Comparison of ENCODE assay signal across 8 mouse cellular contexts in genomic region chr12:100290178-100290531, GRCm38 (mm10).
A peak's percentile ranks its signal among the peaks of the same experiment; 100 is the strongest.
DNase-seq lines count a peak whose midpoint lies in the region; ATAC-seq and TF ChIP-seq lines count a peak whose summit lies in the region.

No protein-coding gene starts in this region.

- H3K27me3 ChIP-seq in C2C12 (ENCODE audit: control insufficient read depth, insufficient read depth, insufficient read length) = no peaks in the 10 kb centered on the region
- H3K27me3 ChIP-seq in forebrain, embryonic 14.5 days (replicated peaks; ENCODE audit: control insufficient read depth, insufficient read depth, low read length) = no peaks in the 10 kb centered on the region

- DNase-seq in adrenal gland, postnatal 14 days = peak; percentile 27
- DNase-seq in adrenal gland, adult 2 months = no peak
- peak; percentile 48 for DNase-seq in forebrain, embryonic 14.5 days (ENCODE audit: low spot score)
- DNase-seq in kidney, postnatal 36 days = peak; percentile 29 to 31
- DNase-seq in ovary, postnatal 14 days (ENCODE audit: low spot score) = no peak
- no peak for DNase-seq in retina, postnatal 1 day
- no peak for DNase-seq in left cerebral cortex, postnatal 36 days (ENCODE audit: low spot score in 2 of 2)

- no peaks in the 10 kb centered on the region for H3K79me3 ChIP-seq in C2C12 (ENCODE audit: low read depth)

- no peak overlapping the region for H3ac ChIP-seq in C2C12 (ENCODE audit: control insufficient read depth, insufficient read length, low read depth)

- H3K4me2 ChIP-seq in forebrain, embryonic 14.5 days (ENCODE audit: low read length) = peak overlapping the region; percentile 9; the same call in 1 of the 2 replicates

- no peak for TF ChIP-seq CTCF in C2C12 (IDR thresholded peaks at IDR 0.05; ENCODE audit: control insufficient read depth, insufficient read depth, insufficient read length)

- WGBS in forebrain, embryonic 14.5 days = 43% methylated on average over 11 of the region's 11 CpGs

- no peaks in the 10 kb centered on the region for H3K79me2 ChIP-seq in C2C12 (ENCODE audit: control insufficient read depth, insufficient read depth)

- no peak overlapping the region for H3K4me3 ChIP-seq in C2C12 (ENCODE audit: insufficient read depth, poor library complexity, severe bottlenecking)
- H3K4me3 ChIP-seq in forebrain, embryonic 14.5 days (ENCODE audit: low read depth, low read length) = no peak overlapping the region

- H3K9me3 ChIP-seq in forebrain, embryonic 14.5 days (replicated peaks; ENCODE audit: control insufficient read depth, low read length) = no peaks in the 10 kb centered on the region

- H3K27ac ChIP-seq in forebrain, embryonic 14.5 days (ENCODE audit: low read depth, low read length) = peak overlapping the region; percentile 85

- H3K9ac ChIP-seq in forebrain, embryonic 14.5 days (ENCODE audit: low read length) = peak overlapping the region; percentile 25; the same call in 1 of the 2 replicates

- intact Hi-C loops in left cerebral cortex, postnatal 36 days (cut with DNase I) = loop anchor here (5.0 kb wide), 1 partner anchor 88 kb away; no protein-coding TSS in a partner anchor

- no peak for ATAC-seq in forebrain, embryonic 14.5 days

- no peaks in the 10 kb centered on the region for H3K36me3 ChIP-seq in C2C12 (ENCODE audit: control insufficient read depth, insufficient read depth)
- H3K36me3 ChIP-seq in forebrain, embryonic 14.5 days (ENCODE audit: control insufficient read depth, insufficient read depth, low read length) = no peaks in the 10 kb centered on the region

- peaks cover 25% of the 10 kb centered on the region for H3K4me1 ChIP-seq in forebrain, embryonic 14.5 days (ENCODE audit: control insufficient read depth, insufficient read depth, low read length)

TF ChIP-seq in C2C12, 6 proteins besides CTCF, POLR2A, EP300 and RAD21:
- TF ChIP-seq USF1 (IDR thresholded peaks at IDR 0.05; ENCODE audit: low read depth) (peak; percentile 15), MAX (IDR thresholded peaks at IDR 0.05) (no peak)

Comparison
In these comparisons a context has a peak if more than half of its experiments do, and no peak if none do; other contexts are left out.
1. DNase-seq: peak in adrenal gland, postnatal 14 days (single experiment), forebrain, embryonic 14.5 days (single experiment) and kidney, postnatal 36 days (2 of 2); none in adrenal gland, adult 2 months (single experiment), ovary, postnatal 14 days (single experiment), retina, postnatal 1 day (single experiment) and left cerebral cortex, postnatal 36 days (0 of 2).